Mouse (Mus musculus) effector memory CD4-positive, alpha-beta T cell, adult 7 months (primary cell): Measurements from ENCODE around the gene Rft1. TPM values are rescaled to one million over a fixed set of nuclear protein-coding genes. Genes with fewer than 3 reads are reported as not detected.

Source experiments
- polyA plus RNA-seq: library from polyadenylated mRNA; unstranded; fragments of 100-300 nt; shearing (Covaris generic); gene quantifications from one replicate; pipeline ENCODE4 v1.2.1, GENCODE M21; 2017

Gene Rft1
- polyA plus RNA-seq, result 7.7 TPM

DNA sequence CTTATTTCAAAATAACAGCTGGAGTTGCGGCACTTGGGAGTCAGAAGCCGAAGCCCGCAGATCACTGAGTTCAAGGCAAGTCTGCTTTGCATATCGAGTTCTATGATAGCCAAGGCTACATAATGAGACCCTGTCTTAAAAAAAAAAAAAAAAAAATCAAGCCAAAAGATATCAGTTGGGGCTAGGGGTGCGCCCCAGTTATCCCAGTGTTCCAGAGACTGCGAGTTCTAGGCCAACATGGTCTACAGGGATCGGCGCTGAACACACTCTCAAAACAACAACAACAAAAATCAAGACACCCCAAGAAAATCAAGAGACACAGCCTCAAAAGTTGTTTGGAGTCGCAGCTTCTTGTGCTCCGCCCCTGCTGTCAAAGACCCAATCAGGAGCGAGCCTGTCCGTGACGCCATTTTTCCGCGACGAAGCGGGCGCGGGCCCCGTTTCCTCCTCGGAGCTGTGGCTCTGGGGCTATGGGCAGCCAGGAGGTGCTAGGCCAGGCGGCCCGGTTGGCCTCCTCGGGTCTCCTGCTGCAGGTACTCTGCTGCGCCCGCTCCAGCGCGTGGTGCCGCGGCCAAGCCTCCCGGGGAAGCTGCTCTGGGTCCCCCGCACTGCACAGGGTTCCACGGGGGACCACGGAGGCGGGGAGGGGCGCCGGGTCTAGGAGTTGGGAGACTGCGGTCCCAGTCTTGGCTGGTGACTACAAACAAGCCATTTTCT is at the start of gene Rft1:
Gene Rft1 (plus strand): TSS at position 418 of the 717 bp plus-strand sequence.

GRCm38 (mm10) chr14:30625856-30626726 is 28.1 kb upstream of the Rft1 start, which contains the start of gene Prkcd:
TSS of gene Prkcd (minus strand) at chr14:30626210.

GRCm38 (mm10) chr14:30714799-30715617 is 60.8 kb downstream of the Rft1 start, which contains the start of gene Sfmbt1:
TSS of gene Sfmbt1 (plus strand) at chr14:30714849.

Other genes starting within 250 kb of the Rft1 start
- gene Dcp1a, start 174.8 kb upstream of the Rft1 start, polyA plus RNA-seq, result 49.0 TPM
- gene Cacna1d, start 162.9 kb upstream of the Rft1 start, polyA plus RNA-seq, result 2.1 TPM
- gene Tkt, start 106.0 kb upstream of the Rft1 start, polyA plus RNA-seq, result 134 TPM
- 82.6 TPM for gene Prkcd, start 28.1 kb upstream of the Rft1 start, polyA plus RNA-seq
- gene Sfmbt1, start 60.5 kb downstream of the Rft1 start, polyA plus RNA-seq, result 15.8 TPM
- gene Tmem110, start 171.2 kb downstream of the Rft1 start, polyA plus RNA-seq, result 17.5 TPM
- 0.41 TPM for gene Mustn1, start 224.8 kb downstream of the Rft1 start, polyA plus RNA-seq
- gene Itih4, start 232.1 kb downstream of the Rft1 start, polyA plus RNA-seq, result not detected